Mouse (Mus musculus) C2C12 (cell line): ENCODE data around the gene Cend1. TPM values are rescaled to one million over a fixed set of nuclear protein-coding genes. Genes with fewer than 3 reads are reported as not detected.

Source experiments
- H3K27me3 ChIP-seq: one replicate; pipeline ENCODE4 v1.6.1; 2011; ENCODE audit not compliant: control insufficient read depth, insufficient read depth, insufficient read length
- H3K36me3 ChIP-seq: one replicate; pipeline ENCODE4 v1.6.1; 2011; ENCODE audit not compliant: control insufficient read depth, insufficient read depth
- H3K4me3 ChIP-seq: one replicate; pipeline ENCODE4 v1.5.1; 2011; ENCODE audit warnings: mild to moderate bottlenecking, control low read depth; ENCODE audit not compliant: poor library complexity, insufficient read depth, severe bottlenecking
- H3K79me2 ChIP-seq: one replicate; pipeline ENCODE4 v1.6.1; 2011; ENCODE audit not compliant: control insufficient read depth, insufficient read depth
- H3K79me3 ChIP-seq: one replicate; pipeline ENCODE4 v1.6.1; 2011; ENCODE audit warnings: low read depth, control low read depth
- H3ac ChIP-seq: one replicate; pipeline ENCODE3; 2011; ENCODE audit warnings: low read depth; ENCODE audit not compliant: control insufficient read depth, insufficient read length
- CEBPB ChIP-seq: IDR thresholded peaks from one replicate; pipeline ENCODE4 v1.6.1; 2011; ENCODE audit warnings: low read depth, mild to moderate bottlenecking, control low read depth, moderate library complexity
- CTCF ChIP-seq: IDR thresholded peaks from one replicate; pipeline ENCODE4 v1.5.1; 2011; ENCODE audit not compliant: control insufficient read depth, insufficient read depth, insufficient read length
- FOSL1 ChIP-seq: IDR thresholded peaks from one replicate; pipeline ENCODE4 v1.8.0; 2011; ENCODE audit warnings: mild to moderate bottlenecking, low read length; ENCODE audit not compliant: poor library complexity, insufficient read depth, severe bottlenecking
- MAX ChIP-seq: IDR thresholded peaks from one replicate; pipeline ENCODE4 v1.6.1; 2011; ENCODE audit warnings: mild to moderate bottlenecking, control low read depth
- MYOD1 ChIP-seq: IDR thresholded peaks from one replicate; pipeline ENCODE4 v1.6.1; 2011; ENCODE audit warnings: low read depth; ENCODE audit not compliant: control insufficient read depth, insufficient read length
- MYOG ChIP-seq: IDR thresholded peaks from one replicate; pipeline ENCODE4 v1.6.1; 2011; ENCODE audit not compliant: control insufficient read depth, insufficient read length; ENCODE audit errors: extremely low read depth
- USF1 ChIP-seq: IDR thresholded peaks from one replicate; pipeline ENCODE4 v1.6.1; 2011; ENCODE audit warnings: low read depth, mild to moderate bottlenecking, control low read depth, moderate library complexity
- polyA plus RNA-seq: library from polyadenylated mRNA; unstranded; fragments of >200 nt; fragmentation: generic; extraction: Trizol; gene quantifications from one replicate; pipeline ENCODE4 v1.2.1, GENCODE M21; 2012; ENCODE audit warnings: missing spikeins

Cend1 gene
- polyA plus RNA-seq, 1 experiment = 2.4 TPM

DNA sequence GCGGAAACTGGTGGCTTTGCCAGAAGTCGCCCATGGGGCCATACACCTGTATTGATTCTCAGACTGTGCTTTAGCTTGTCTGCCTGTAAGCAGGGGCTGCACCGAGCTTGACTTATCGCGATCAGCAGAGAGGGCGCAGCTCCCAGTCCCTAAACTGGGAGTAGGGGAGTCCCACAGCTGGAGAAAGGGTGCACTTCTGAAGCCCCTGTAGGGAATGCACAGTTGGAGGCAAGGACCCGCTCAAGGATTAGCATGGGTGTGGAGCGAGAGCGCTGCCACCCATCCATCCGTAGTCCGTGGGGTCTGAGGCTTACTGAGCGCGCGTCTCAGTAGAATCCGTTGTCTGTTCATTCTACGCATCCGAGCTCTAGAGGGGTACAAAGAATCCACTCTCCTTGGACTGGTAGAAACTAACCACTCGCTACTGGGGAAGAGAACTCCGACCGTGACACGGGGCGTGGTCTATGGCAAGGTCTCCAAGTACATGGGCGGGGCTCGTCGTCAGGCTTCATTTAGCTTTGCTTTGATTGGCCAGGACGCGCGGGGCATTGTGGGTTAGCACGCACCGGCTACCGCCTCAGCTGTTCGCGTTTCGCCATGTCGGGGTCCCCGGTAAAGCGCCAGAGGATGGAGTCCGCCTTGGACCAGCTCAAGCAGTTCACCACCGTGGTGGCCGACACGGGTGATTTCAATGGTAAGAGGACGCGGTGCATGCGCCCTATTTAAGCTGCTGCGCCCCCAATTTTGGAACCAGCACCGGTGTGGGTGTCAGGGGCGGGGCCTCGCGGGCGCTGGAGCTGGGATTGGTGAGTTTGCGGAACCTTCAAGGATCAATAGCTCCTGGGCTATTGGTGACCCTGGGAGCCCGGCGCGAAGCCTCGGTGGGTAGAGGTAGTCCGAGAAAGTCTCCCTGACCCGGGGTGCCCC lies 37.4 kb downstream of the Cend1 start, which contains the start of gene Taldo1:
TSS of gene Taldo1 (plus strand) at position 575 of the 927 bp plus-strand sequence.
- Histone ChIP-seq H3K79me2 (peaks cover 38% of the 10 kb centered on the region), H3ac (peak within 1 kb of the TSS; percentile 85), H3K27me3 (no peaks in the 10 kb centered on the region), H3K79me3 (peaks cover 19% of the 10 kb centered on the region), H3K4me3 (peak within 1 kb of the TSS; percentile 51), H3K36me3 (peaks cover 9% of the 10 kb centered on the region)
- TF ChIP-seq MAX (peak; percentile 7), CTCF (no peak)

DNA sequence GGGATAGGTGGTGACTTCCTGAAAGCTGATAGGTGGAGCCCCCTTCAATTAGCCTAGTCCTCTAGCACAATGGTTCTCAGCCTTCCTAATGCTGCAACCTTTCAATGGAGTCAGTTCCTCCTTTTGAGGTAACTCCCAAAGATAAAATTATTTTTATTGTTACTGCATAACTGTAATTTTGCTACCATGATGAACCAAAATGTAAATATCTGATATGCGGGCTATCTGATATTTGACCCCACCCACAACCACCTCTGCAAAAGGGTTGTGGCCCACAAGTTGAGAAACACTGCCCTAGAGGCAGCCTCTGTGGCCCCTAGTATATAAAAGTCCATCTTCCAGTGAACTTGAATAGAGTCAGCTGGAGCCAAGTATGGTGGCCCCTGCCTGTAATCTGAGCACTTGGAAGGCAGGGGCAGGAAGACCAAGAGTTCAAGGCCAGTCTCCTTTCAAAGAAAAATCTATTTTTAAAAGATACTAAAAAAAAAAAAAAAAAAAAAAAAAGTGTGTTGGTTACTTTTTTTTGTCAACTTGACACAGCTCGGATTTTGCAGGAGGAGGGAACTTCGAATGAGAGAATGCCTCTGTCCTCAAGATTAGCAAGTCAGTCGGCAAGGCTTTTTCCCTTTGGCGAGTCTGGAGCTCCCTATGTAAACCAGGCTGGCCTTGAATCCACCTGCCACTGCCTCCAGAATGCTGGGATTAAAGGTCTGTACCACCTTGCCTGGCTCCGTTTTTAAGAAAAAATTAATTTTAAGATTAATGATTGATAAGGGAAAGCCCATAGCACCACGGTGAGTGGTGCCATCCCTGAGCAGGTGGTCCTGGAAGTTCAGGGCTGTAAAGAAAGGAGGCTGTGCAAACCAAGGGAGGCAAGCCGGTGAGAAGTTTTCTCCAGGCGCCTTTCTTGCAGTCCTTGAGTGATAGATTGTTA lies 38.7 kb downstream of the Cend1 start:
- H3K27me3 ChIP-seq = no peaks in the 10 kb centered on the region
- no peak overlapping the region for H3K4me3 ChIP-seq
- peaks cover 31% of the 10 kb centered on the region for H3K79me2 ChIP-seq
- H3K36me3 ChIP-seq = no peaks in the 10 kb centered on the region
- TF ChIP-seq MYOG (no peak), MYOD1 (no peak), USF1 (no peak), CEBPB (no peak), FOSL1 (no peak), CTCF (no peak), MAX (no peak)
- H3K79me3 ChIP-seq = peaks cover 16% of the 10 kb centered on the region
- H3ac ChIP-seq = no peak overlapping the region

DNA sequence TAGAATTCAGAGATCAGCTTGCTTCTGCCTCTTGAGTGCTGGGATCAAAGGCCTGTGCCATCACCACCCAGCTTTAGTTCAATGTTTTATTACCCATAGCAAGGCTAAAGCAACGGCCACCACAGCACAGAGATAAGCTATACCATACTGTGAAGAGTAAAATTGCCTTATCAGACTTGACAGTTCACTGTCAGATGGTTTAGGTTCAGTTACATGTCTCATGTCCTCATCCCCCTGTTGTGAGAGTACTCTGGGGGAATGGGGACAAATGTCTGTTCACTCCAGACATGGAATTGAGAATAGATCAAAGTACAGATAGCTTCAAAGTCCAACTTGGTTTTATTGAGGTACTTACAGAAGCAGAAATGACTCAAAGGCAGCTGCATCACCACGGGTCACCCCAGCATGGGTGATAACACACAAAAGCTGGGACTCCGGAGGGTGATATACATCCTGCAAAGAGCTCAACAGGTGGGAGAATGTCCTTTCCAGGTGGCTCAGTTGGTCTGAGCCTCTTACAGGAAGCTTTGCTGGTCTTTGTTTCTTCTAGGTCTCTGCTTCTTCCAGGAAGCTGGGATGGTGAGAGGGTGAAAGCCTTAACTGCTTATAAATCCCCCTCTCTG lies 40.7 kb downstream of the Cend1 start:
- peaks cover 14% of the 10 kb centered on the region for H3K79me2 ChIP-seq
- H3K79me3 ChIP-seq = peaks cover 12% of the 10 kb centered on the region
- no peak overlapping the region for H3K4me3 ChIP-seq
- no peak overlapping the region for H3ac ChIP-seq
- TF ChIP-seq USF1 (no peak), FOSL1 (no peak), CTCF (no peak), MYOD1 (no peak), MAX (no peak), MYOG (no peak), CEBPB (no peak)
- peaks cover 8% of the 10 kb centered on the region for H3K27me3 ChIP-seq
- no peaks in the 10 kb centered on the region for H3K36me3 ChIP-seq

DNA sequence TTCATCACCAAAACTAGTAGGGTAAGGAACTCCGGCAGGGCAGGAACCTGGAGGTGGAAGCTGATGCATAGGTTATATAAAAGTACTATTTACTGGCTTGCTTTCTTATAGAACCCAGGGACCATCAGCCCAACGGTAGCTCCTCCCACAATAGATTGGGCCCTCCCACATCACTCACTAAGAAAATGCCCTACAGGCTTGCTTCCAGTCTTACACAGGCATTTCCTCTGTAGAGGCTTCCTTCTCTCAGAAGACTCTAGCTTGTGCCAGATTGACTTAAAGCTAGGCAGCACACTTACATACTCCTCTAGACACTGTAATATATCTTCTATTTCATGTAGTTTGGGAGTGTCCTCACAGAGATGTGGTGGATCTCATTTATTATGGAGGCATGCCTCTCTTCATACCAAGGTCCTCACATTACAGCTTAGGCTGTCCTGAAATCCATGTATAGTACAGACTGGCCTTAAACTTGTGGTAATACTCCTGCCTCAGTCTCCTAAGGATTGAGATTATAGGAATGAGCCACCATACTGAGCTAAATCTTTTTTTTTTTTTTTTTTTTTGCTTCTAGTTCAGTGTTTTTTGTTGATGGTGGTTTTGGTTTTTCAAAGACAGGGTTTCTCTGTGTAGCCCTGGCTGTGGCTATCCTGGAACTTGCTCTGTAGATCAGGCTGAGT lies 41.3 kb downstream of the Cend1 start:
- Histone ChIP-seq H3K79me2 (peaks cover 7% of the 10 kb centered on the region), H3ac (no peak overlapping the region), H3K36me3 (no peaks in the 10 kb centered on the region), H3K27me3 (peaks cover 8% of the 10 kb centered on the region), H3K4me3 (no peak overlapping the region), H3K79me3 (peaks cover 7% of the 10 kb centered on the region)
- TF ChIP-seq USF1 = no peak
- no peak for TF ChIP-seq CEBPB
- no peak for TF ChIP-seq MAX

DNA sequence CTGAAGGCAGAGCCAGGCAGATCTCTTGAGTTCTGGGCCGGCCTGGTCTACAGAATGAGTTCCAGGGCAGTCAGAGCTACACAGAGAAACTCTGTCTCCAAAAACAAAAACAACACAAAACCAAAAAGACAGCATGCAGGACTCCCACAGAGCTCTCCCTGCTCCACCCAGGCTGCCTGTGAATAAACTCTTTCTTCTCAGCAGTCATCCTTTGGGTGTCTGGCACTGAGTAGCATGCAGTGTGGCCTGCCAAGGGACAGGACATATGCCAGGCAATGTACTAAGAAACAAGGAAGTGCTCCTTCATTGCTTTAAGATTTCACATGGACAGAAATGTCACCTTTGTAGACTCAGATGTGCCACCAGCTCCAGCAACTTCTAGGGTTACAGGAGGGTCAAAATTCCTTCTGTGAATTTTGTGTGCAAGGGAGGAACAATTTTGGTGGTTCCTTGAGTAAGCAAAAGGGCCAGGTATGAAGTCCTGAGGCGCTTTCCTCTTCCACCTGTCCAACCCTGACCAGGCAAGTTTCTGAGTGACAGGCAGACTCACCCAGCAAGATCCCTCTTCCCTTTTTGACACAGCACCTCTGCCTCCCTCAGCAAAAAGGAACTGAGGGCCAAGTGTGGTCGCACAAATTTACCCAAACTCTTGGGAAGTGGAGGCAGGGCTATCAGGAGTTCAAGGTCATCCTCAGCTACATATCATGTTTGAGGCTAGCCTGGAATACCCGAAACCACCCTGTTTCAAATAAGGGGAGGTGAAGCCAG lies 48.0 kb downstream of the Cend1 start:
- Histone ChIP-seq H3K79me2 (no peaks in the 10 kb centered on the region), H3K27me3 (peaks cover 16% of the 10 kb centered on the region), H3ac (no peak overlapping the region), H3K79me3 (no peaks in the 10 kb centered on the region), H3K4me3 (no peak overlapping the region), H3K36me3 (no peaks in the 10 kb centered on the region)
- no peak for TF ChIP-seq USF1
- TF ChIP-seq FOSL1 = no peak
- no peak for TF ChIP-seq CEBPB
- no peak for TF ChIP-seq CTCF
- no peak for TF ChIP-seq MYOG
- TF ChIP-seq MYOD1 = no peak
- no peak for TF ChIP-seq MAX
